Mouse (Mus musculus): ENCODE measurements around the gene Ano8. TPM values are rescaled to one million over a fixed set of nuclear protein-coding genes. Genes with fewer than 3 reads are reported as not detected.

Ano8 gene
- polyA plus RNA-seq, 1 experiment, result 25.5 TPM

GRCm38 (mm10) chr8:71504349-71504748 is 18.6 kb upstream of the Ano8 start:
- TF ChIP-seq CTCF (IDR thresholded peaks at IDR 0.05; ENCODE audit: insufficient read depth, low read length) (no peak), POLR2A (IDR thresholded peaks at IDR 0.05; ENCODE audit: borderline replicate concordance, extremely low read depth, low read depth, low read length) (0 out of 2 replicates have a peak, but pooled peaks have one; percentile 11)
- peaks cover 7% of the 10 kb centered on the region for H3K4me1 ChIP-seq (ENCODE audit: control insufficient read depth, insufficient read depth, low read length)
- no peak for DNase-seq
- 91% methylated on average over 4 of the region's 4 CpGs for WGBS
- no peak overlapping the region for H3K4me3 ChIP-seq (replicated peaks; ENCODE audit: extremely low read depth, low read depth, low read length)

GRCm38 (mm10) chr8:71498816-71499690 is 13.3 kb upstream of the Ano8 start:
- no peak for TF ChIP-seq CTCF (IDR thresholded peaks at IDR 0.05; ENCODE audit: insufficient read depth, low read length)
- Histone ChIP-seq H3K4me3 (replicated peaks; ENCODE audit: extremely low read depth, low read depth, low read length) (no peak overlapping the region), H3K4me1 (ENCODE audit: control insufficient read depth, insufficient read depth, low read length) (peaks cover 31% of the 10 kb centered on the region)
- 25% methylated on average over 16 of the region's 16 CpGs for WGBS
- DNase-seq, result no peak

GRCm38 (mm10) chr8:71497881-71498501 is 12.2 kb upstream of the Ano8 start:
- H3K4me3 ChIP-seq (replicated peaks; ENCODE audit: extremely low read depth, low read depth, low read length), result no peak overlapping the region
- 31% methylated on average over 15 of the region's 15 CpGs for WGBS
- TF ChIP-seq CTCF (IDR thresholded peaks at IDR 0.05; ENCODE audit: insufficient read depth, low read length) (no peak), POLR2A (IDR thresholded peaks at IDR 0.05; ENCODE audit: borderline replicate concordance, extremely low read depth, low read depth, low read length) (no peak)
- no peak for DNase-seq
- peaks cover 31% of the 10 kb centered on the region for H3K4me1 ChIP-seq (ENCODE audit: control insufficient read depth, insufficient read depth, low read length)

GRCm38 (mm10) chr8:71497077-71497645 is 11.4 kb upstream of the Ano8 start:
- 95% methylated on average over 1 of the region's 1 CpGs for WGBS
- TF ChIP-seq POLR2A (IDR thresholded peaks at IDR 0.05; ENCODE audit: borderline replicate concordance, extremely low read depth, low read depth, low read length) (no peak), CTCF (IDR thresholded peaks at IDR 0.05; ENCODE audit: insufficient read depth, low read length) (no peak)
- DNase-seq, result no peak
- no peak overlapping the region for H3K4me3 ChIP-seq (replicated peaks; ENCODE audit: extremely low read depth, low read depth, low read length)
- peaks cover 31% of the 10 kb centered on the region for H3K4me1 ChIP-seq (ENCODE audit: control insufficient read depth, insufficient read depth, low read length)

DNA sequence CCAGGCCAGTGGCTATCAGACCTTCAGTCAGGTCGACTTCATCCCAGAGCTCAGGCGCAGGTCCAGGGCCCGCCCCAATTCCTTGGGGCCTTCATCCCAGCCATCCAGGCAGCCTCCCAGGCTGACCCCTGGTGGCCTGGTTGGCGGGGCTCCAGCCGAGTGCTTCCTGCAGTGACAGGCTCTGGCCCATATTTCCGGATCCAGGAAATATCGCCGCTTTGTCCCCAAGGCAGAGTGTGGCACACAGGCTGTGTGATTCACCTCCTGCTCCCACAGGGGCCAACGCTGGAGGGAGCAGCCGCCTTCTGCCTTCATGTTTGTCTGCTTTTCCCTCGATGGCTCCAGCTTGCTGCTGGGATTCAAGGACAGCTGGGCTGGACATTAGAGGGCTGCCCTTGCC is 10.7 kb upstream of the Ano8 start:
- Histone ChIP-seq H3K4me3 (replicated peaks; ENCODE audit: extremely low read depth, low read depth, low read length) (no peak overlapping the region), H3K4me1 (ENCODE audit: control insufficient read depth, insufficient read depth, low read length) (peaks cover 31% of the 10 kb centered on the region)
- TF ChIP-seq CTCF (IDR thresholded peaks at IDR 0.05; ENCODE audit: insufficient read depth, low read length) (0 out of 2 replicates have a peak, but pooled peaks have one; percentile 33), POLR2A (IDR thresholded peaks at IDR 0.05; ENCODE audit: borderline replicate concordance, extremely low read depth, low read depth, low read length) (no peak)
- peak; percentile 78 for DNase-seq
- WGBS, result 31% methylated on average over 11 of the region's 11 CpGs

DNA sequence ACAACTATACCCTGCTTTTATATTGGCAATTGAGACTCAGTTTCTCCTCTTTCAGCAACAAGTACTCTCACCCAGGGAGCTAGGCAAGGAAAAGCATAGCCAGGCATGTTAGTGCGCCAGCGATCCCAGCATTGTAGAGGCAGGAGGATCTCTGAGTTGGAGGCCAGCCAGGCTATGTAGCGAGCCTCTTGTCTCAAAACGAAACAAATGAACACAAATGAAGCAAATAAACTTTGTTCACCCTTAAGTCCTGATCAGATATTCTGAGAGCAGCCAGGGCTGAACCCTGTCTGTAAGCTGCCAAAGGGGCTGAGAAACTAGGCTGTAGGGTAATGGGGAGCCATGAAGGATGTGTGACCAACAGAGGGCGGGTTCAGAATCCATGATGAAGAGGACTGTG is 10.0 kb upstream of the Ano8 start:
- no peak overlapping the region for H3K4me3 ChIP-seq (replicated peaks; ENCODE audit: extremely low read depth, low read depth, low read length)
- H3K4me1 ChIP-seq (ENCODE audit: control insufficient read depth, insufficient read depth, low read length), result peaks cover 31% of the 10 kb centered on the region
- 50% methylated on average over 5 of the region's 5 CpGs for WGBS
- DNase-seq, result no peak
- TF ChIP-seq POLR2A (IDR thresholded peaks at IDR 0.05; ENCODE audit: borderline replicate concordance, extremely low read depth, low read depth, low read length) (no peak), CTCF (IDR thresholded peaks at IDR 0.05; ENCODE audit: insufficient read depth, low read length) (no peak)

- DNase-seq, result peak; percentile 86
- H3K4me3 ChIP-seq (replicated peaks; ENCODE audit: extremely low read depth, low read depth, low read length), result no peak overlapping the region
- peaks cover 31% of the 10 kb centered on the region for H3K4me1 ChIP-seq (ENCODE audit: control insufficient read depth, insufficient read depth, low read length)
- TF ChIP-seq POLR2A (IDR thresholded peaks at IDR 0.05; ENCODE audit: borderline replicate concordance, extremely low read depth, low read depth, low read length) (no peak), CTCF (IDR thresholded peaks at IDR 0.05; ENCODE audit: insufficient read depth, low read length) (peak; percentile 73)
- WGBS, result 6% methylated on average over 16 of the region's 16 CpGs
Observed at GRCm38 (mm10) chr8:71495039-71495438, 9.3 kb upstream of the Ano8 start.

DNA sequence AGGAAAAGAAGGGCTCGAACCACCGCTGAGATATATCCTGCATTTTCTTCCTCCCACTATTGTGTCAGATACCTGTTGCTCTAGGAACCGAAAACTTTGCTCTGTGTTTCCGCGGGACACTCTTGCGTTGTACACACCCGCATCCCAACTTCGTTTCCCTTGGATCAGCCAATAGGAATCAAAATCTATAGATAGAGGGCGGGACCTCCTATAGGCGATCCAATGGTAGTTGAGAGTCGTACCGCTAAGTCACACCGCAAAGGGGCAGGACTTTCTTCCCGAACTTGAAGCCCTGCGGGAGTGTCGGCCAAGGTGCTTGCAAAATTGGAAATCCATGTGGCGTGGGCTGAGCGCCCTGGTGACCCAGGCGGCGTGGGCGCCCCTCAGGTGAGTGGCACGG is 2.7 kb upstream of the Ano8 start:
- Histone ChIP-seq H3K4me3 (replicated peaks; ENCODE audit: extremely low read depth, low read depth, low read length) (peak overlapping the region; percentile 79), H3K4me1 (ENCODE audit: control insufficient read depth, insufficient read depth, low read length) (peaks cover 19% of the 10 kb centered on the region)
- peak; percentile 65; the same call in 1 of the 2 replicates for TF ChIP-seq POLR2A (IDR thresholded peaks at IDR 0.05; ENCODE audit: borderline replicate concordance, extremely low read depth, low read depth, low read length)
- TF ChIP-seq CTCF (IDR thresholded peaks at IDR 0.05; ENCODE audit: insufficient read depth, low read length), result no peak
- under 1% methylated on average over 22 of the region's 22 CpGs for WGBS
- DNase-seq, result peak; percentile 81

DNA sequence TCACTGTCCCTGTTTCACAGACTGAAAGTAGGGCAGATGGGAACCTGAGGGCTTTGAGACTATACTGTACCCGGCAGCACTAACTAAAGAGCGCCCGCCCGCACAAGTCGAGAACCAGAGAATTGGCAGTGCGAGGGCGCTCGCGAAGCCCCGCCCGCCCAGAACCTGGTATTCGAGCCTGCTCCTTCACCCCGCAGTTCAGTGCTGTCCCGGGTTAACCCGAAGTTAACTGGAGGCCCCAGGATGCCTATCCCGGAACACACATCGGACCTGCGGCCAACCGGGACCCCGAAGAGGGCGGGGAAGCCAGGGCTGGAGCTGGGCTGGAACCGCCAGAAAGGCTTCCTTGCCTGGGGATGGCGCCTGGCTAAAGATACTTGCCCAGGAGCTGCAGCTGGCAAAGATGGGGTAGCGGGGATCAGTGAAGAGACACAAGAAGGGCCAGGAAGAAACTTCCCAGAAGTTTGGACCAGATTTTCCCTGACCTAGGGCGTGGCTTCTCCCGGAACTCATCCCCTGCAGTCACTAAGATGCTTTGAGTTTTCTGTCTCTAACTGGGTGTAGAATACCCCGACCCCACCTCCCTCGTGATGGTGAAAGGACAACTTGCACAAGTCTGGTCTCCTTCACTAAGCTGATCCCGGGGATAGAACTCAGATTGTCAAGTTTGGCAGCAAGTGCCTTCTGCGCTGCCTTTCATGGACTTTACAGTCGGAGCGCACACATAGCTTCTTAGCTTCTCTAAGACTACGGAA is 2.1 kb upstream of the Ano8 start, which contains the start of gene Gtpbp3:
Gene Gtpbp3 (plus strand): TSS at position 413 of the 755 bp plus-strand sequence.
- peak; percentile 82 for DNase-seq
- H3K4me1 ChIP-seq (ENCODE audit: control insufficient read depth, insufficient read depth, low read length), result peaks cover 19% of the 10 kb centered on the region
- under 1% methylated on average over 33 of the region's 33 CpGs for WGBS

More for the DNA sequence above, 2.1 kb upstream of the Ano8 start, which contains the start of gene Gtpbp3:
- TF ChIP-seq POLR2A (IDR thresholded peaks at IDR 0.05; ENCODE audit: borderline replicate concordance, extremely low read depth, low read depth, low read length) (peak; percentile 50; the same call in 1 of the 2 replicates), CTCF (IDR thresholded peaks at IDR 0.05; ENCODE audit: insufficient read depth, low read length) (no peak)
- peak within 1 kb of the TSS; percentile 79 for H3K4me3 ChIP-seq (replicated peaks; ENCODE audit: extremely low read depth, low read depth, low read length)
